Mouse (Mus musculus) bone marrow, adult 2 months (tissue): ENCODE results near the gene Tas2r143. TPM values are rescaled to one million over a fixed set of nuclear protein-coding genes. Genes with fewer than 3 reads are reported as not detected.

Experiments used
- H3K27ac ChIP-seq: fragments of 200-500 bp; 2 replicates; pipeline ENCODE4 v1.5.1; 2012; ENCODE audit warnings: low read depth, mild to moderate bottlenecking, control low read depth, inconsistent platforms, low read length; ENCODE audit not compliant: control insufficient read depth, poor library complexity, insufficient read depth
- H3K4me1 ChIP-seq: fragments of 200-500 bp; 2 replicates; pipeline ENCODE4 v1.6.1; 2011; ENCODE audit warnings: low read length; ENCODE audit not compliant: control insufficient read depth, insufficient read depth
- H3K4me3 ChIP-seq: fragments of 200-500 bp; replicated peaks from 2 replicates; pipeline ENCODE3; 2011; ENCODE audit warnings: mild to moderate bottlenecking, low read depth, low read length, control low read depth; ENCODE audit not compliant: control insufficient read depth
- CTCF ChIP-seq: fragments of 200-500 bp; IDR thresholded peaks from 2 replicates; pipeline ENCODE4 v1.5.1; 2011; ENCODE audit warnings: low read length, control low read depth; ENCODE audit not compliant: control insufficient read depth, insufficient read depth
- POLR2A ChIP-seq: fragments of 200-500 bp; IDR thresholded peaks from 2 replicates; pipeline ENCODE4 v1.6.1; 2011; ENCODE audit warnings: low read depth, mild to moderate bottlenecking, control low read depth, low read length, borderline replicate concordance; ENCODE audit not compliant: control insufficient read depth
- WGBS: fragments of 180-500 bp; shearing (Covaris S2); methylation state at CpG from one replicate; pipeline ENCODE4 v1.1.7; 2018; 5-methylcytosine and 5-hydroxymethylcytosine counted together
- polyA plus RNA-seq: library from polyadenylated mRNA; stranded (reverse); fragments of >200 nt; gene quantifications from 2 replicates; pipeline ENCODE4 v1.2.4, GENCODE M21; 2011; ENCODE audit warnings: low replicate concordance; ENCODE audit not compliant: missing spikeins, insufficient read depth, insufficient read length

The Tas2r143 gene
- polyA plus RNA-seq, 1 experiment: not detected

GRCm38 (mm10) chr6:42355794-42356600 lies 44.0 kb upstream of the Tas2r143 start:
- Histone ChIP-seq H3K27ac (no peak overlapping the region), H3K4me3 (no peak overlapping the region), H3K4me1 (peaks cover 1% of the 10 kb centered on the region; the same call in 1 of the 2 replicates)
- TF ChIP-seq POLR2A: no peak
- TF ChIP-seq CTCF: no peak
- whole genome bisulfite sequencing: 87% methylated on average over 13 of the region's 13 CpGs

- H3K4me3 ChIP-seq: no peak overlapping the region
- TF ChIP-seq CTCF: no peak
- TF ChIP-seq POLR2A: no peak
- peaks cover 1% of the 10 kb centered on the region; the same call in 1 of the 2 replicates for H3K4me1 ChIP-seq
- no peak overlapping the region for H3K27ac ChIP-seq
- 83% methylated on average over 5 of the region's 5 CpGs for WGBS
Observed at GRCm38 (mm10) chr6:42356913-42357312, 43.1 kb upstream of the Tas2r143 start.

GRCm38 (mm10) chr6:42357901-42358300 lies 42.1 kb upstream of the Tas2r143 start:
- 85% methylated on average over 6 of the region's 6 CpGs for WGBS
- Histone ChIP-seq H3K27ac (no peak overlapping the region), H3K4me3 (no peak overlapping the region), H3K4me1 (peaks cover 1% of the 10 kb centered on the region; the same call in 1 of the 2 replicates)
- TF ChIP-seq CTCF (no peak), POLR2A (no peak; the same call in 1 of the 2 replicates)

- 93% methylated on average over 12 of the region's 12 CpGs for WGBS
- Histone ChIP-seq H3K4me1 (peaks cover 1% of the 10 kb centered on the region; the same call in 1 of the 2 replicates), H3K4me3 (no peak overlapping the region), H3K27ac (no peak overlapping the region)
- TF ChIP-seq POLR2A (no peak), CTCF (no peak)
Observed at GRCm38 (mm10) chr6:42358901-42359300, 41.1 kb upstream of the Tas2r143 start.

GRCm38 (mm10) chr6:42359364-42360147 lies 40.5 kb upstream of the Tas2r143 start:
- WGBS: 77% methylated on average over 9 of the region's 9 CpGs
- no peak overlapping the region for H3K4me3 ChIP-seq
- H3K27ac ChIP-seq: no peak overlapping the region
- no peak for TF ChIP-seq CTCF
- TF ChIP-seq POLR2A: no peak
- H3K4me1 ChIP-seq: no peaks in the 10 kb centered on the region; the same call in 1 of the 2 replicates

GRCm38 (mm10) chr6:42360231-42360840 lies 39.7 kb upstream of the Tas2r143 start:
- no peak overlapping the region for H3K27ac ChIP-seq
- TF ChIP-seq POLR2A: no peak
- no peak for TF ChIP-seq CTCF
- 74% methylated on average over 6 of the region's 6 CpGs for WGBS
- H3K4me3 ChIP-seq: no peak overlapping the region
- no peaks in the 10 kb centered on the region for H3K4me1 ChIP-seq

GRCm38 (mm10) chr6:42361041-42361895 lies 38.8 kb upstream of the Tas2r143 start:
- Histone ChIP-seq H3K4me3 (no peak overlapping the region), H3K27ac (no peak overlapping the region), H3K4me1 (no peaks in the 10 kb centered on the region)
- TF ChIP-seq POLR2A (no peak), CTCF (no peak)
- 83% methylated on average over 13 of the region's 13 CpGs for WGBS
